Mouse (Mus musculus): ENCODE measurements around the gene Syngap1.

DNA sequence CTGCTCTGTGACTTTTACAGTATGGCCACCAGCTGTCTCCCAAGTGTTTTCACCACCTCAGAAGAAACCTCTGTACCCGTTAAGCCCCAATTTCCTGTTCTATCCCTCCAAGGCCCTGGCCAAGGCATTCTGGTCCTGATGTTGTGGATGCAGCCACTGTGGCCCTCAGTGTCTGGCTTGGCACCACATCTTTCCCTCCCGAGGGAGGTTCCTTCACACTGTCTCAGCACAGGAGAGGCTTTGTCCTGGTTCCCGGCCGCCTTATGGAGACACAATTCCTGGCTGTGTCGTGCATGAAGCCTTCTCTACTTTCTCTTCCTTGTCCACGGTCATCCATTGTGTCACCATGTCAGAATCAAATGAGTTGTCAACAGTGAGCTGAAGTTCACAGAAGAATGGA lies 47.6 kb upstream of the Syngap1 start:
- TF ChIP-seq POLR2A (IDR thresholded peaks at IDR 0.05; ENCODE audit: control insufficient read depth, low read depth, low read length) (no peak), CTCF (IDR thresholded peaks at IDR 0.05; ENCODE audit: control insufficient read depth, insufficient read depth, insufficient replicate concordance, low read depth, low read length) (no peak)

Measured in testis, adult 2 months (tissue).